Mouse (Mus musculus): ENCODE data around the gene Pitpna.

Gene Pitpna

GRCm38 (mm10) chr11:75563851-75564548 lies 23.9 kb upstream of the Pitpna start:
- DNase-seq (ENCODE audit: low spot score in 2 of 2), result no peak

DNA sequence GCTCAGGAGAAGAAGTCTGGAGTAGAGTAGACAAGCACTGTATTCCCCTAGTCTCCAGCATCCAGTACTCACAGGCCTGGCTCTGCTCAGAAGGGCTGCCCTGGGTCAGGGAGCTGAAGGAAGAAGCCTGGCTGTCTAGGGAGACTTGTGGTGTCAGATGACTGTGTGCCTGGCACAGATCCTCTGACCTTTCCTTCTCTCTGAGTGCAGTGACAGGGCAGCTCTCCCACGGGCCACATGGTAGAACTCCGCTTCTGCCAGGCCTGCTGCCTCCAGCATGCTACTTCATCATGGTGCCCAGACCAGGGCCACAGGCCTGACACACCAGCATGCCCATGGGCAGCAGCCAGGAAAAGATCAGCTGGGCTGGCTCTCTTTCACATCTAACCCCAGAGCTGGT lies 22.0 kb upstream of the Pitpna start:
- DNase-seq (ENCODE audit: low spot score in 2 of 2), result no peak

DNA sequence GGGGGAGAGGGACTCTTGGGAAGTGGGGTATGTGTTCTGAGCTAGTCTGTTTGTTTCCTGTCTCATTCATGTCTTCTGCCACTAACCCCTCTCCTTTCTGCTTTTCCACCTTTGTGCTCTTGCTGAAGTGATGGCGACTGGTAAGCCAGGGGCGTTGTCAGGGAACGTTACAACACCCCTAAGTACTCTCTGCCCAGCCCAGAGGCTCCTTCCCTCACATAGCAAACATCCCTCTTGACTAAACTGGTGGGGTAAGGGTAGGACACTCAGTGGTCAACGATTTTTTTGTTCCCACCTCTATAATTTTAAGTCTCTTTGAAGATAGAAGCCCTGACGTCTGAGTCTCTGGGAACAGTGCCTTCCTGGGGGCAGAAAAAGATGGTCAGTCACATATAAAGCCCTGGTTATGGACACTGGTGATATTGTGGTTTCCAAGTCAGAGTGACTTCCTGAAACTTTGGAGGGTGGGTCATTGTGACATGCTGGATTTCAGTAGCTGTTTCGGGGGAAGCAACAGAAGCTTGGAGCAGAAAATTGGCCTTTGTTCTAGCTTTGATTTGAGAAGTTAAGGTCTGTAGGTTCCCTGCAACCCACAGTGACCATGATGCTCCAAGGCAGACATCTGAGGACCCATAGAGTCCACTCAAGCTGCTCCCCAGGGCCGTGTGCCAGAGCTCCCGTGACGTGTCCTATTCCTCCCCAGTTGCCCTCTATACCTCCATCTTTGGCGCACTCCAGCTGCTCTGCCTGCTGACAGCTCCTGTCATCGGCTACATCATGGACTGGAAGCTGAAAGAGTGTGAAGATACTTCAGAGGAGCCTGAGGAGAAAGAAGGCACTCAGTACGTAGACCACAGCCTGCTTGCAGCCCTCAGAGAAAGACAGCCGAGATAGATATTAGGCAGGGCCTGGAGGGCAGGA lies 21.4 kb upstream of the Pitpna start:
- DNase-seq (ENCODE audit: low spot score in 2 of 2), result no peak

- DNase-seq (ENCODE audit: low spot score in 2 of 2), result no peak
Measured at GRCm38 (mm10) chr11:75567346-75568114, 20.4 kb upstream of the Pitpna start.

GRCm38 (mm10) chr11:75568115-75568511 lies 19.8 kb upstream of the Pitpna start:
- DNase-seq (ENCODE audit: low spot score in 2 of 2), result no peak

DNA sequence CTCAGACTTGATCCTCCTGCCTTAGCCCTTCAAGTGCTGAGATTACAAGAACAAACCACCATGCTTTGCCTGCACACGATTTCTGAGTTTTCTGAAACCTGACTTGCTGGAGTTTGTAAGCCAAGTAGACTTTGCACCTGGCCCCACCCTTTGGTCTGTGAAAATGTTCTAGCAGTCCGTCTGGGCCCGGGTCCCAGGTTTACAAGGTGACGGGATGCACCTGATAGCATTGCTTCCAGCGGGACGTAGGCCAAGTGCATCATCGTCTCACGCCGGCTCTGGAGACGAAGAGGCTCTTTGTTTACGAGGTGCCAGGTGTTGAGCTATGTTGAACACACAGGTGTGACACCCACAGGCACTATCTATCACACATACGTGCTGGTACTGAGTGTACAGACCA lies 18.9 kb upstream of the Pitpna start:
- no peak for DNase-seq (ENCODE audit: low spot score in 2 of 2)

DNA sequence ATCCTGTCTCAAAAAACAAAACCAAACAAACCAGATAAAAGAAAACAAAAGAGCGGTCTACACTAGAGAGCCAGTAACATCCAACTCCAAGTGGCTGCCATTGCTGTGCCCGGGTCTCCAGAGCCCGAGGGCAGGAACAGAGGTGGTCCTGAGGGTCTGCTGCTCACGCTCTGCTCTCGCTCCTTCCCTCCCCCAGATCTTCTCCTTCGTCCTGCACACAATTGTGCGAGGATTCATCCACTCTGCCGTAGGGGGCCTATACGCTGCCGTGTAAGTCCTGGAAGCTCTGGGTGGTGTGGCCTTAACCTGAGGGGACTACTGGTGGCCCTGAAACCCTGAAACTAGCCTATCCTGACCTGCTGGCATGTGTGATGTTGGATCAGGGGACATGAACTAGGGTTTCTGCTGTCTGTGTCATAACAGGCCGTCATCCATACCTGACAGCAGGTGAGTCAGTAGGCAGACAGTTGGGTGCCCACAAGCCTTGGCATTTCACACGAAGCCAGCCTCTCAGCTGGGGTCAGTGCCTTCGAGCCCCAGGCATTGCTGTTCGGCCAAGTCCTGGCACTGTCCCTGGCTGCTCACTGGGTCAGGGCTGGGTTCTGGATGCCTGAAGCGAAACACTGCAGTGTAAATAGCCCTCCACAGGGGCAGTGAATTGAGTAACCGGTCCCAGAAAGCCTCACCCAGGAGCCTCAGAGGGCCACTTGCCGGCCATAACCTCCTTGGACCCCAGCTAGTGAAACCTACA lies 17.3 kb upstream of the Pitpna start:
- no peak for DNase-seq (ENCODE audit: low spot score in 2 of 2)

- DNase-seq (ENCODE audit: low spot score in 2 of 2), result no peak
Measured at GRCm38 (mm10) chr11:75571126-75571990, 16.5 kb upstream of the Pitpna start.

- DNase-seq (ENCODE audit: low spot score in 2 of 2), result no peak
Measured at GRCm38 (mm10) chr11:75572301-75572791, 15.6 kb upstream of the Pitpna start.

DNA sequence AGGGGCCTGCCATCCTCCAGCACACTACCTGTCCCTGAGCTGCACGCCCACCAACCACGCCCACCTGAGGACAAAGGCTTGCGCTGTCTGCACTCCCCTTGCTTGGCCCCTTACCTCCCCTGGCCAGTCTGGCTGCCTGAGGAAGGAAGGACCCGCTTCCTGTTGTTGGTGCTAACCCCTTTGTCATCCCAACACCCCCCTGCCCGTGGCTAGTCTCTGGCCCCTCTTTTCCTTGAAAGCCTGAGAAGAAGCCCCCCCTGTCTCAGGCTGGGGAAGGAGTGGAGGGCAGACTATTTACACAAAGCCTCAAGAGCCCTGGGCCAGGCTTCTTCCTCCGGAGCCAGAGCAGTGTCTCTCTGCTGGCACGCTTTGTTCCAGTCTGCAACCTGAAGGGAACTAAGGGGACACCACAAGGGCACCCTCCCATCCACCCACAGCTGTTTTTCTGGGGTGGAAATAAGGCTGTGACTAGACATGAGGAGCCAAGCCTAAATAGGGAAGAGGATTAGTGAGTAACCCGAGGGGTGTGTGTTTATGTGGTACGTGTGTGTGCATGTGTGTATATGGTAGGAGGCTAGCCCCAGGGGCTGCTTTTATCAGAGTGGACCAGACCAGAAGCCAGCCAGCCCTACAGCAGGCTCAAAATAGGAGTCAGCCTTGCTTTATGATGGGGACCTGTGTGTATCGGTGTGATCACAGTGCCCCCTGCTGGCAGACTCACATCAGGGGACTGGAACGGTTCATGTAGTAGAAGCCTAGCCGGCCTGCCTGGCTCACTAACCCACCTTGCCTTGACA lies 14.8 kb upstream of the Pitpna start:
- peak; percentile 90 to 94 for DNase-seq (ENCODE audit: low spot score in 2 of 2)

DNA sequence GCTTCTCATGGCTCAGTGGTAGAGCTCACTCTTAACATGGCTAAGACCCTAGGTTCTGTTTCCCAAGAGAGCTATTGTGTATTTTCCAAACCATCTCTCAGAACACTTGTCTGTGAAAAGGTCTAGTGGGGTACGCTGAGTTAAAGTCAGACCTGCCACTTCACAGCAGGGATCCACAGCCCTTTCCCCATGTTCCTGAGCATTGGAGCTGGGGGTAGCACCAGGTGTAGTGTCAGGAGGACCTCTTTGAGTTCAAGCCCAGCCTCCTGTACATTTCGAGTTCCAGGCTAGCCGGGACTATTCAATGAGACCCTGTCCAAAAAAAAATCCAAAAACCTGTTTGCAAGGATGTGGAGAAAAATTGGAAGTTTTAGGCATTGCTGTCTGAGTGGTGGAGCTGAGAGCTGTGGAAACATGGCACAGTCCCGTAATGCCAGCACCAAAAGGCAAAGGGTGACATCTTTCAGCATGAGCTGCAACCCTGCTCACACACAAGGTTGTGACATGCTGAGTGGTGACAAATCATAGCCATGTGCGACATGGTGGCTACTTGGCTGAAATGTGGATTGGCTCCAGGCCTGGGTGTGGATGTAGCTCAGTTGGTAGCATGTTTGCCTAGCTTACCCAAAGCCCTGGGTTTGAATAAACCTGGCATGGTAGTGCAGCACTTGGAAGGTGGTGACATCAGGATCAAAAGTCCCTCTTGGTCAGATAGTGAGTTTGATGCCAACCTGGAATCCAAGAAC lies 13.3 kb upstream of the Pitpna start:
- no peak for DNase-seq (ENCODE audit: low spot score in 2 of 2)

DNA sequence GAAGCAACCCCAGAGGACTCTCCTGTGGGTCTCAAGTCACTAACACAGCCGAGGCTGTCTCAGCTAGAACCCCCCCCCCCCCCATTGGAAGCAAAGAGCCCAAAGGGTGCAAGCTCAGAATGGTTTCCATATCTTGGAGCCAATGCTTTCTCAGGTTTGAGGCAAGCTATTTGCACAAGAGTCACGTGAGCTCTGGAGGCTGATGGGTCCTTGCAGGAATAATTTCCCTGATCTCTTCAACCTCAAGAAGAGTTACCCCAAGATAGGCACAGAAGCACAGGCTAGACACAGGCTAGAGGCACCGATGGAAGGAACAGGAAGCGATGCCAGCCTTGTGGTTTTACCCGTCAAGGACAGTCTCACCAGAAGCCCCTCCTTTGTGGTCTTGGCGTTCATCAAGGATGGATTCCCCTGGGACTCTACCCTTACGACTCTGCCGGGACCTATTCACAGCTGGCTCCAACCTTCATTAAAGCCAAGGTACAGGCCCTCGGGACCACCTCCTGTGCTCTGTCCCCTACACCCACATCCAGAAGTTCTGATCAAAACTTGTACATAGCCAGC lies 12.3 kb upstream of the Pitpna start:
- DNase-seq (ENCODE audit: low spot score in 2 of 2), result no peak

DNA sequence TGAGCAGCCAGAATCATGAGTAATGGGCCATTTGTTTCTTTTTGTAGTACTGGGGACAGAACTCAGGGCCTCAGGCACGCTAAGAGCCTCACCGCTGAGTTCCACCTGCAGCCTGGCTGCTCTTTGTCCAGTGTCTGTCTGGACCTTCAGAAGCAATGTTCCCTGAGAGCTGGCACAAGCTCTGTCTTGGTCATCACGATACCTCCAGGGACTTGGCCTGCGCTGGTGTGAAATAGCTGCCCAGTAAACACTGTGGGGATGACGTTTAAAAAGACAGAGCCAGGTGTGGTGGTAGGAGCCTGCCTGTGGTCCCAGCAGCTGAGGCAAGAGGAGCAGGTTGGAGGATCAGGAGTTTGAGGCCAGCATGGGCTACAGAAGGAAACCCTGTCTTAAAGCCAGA lies 9.3 kb upstream of the Pitpna start:
- DNase-seq (ENCODE audit: low spot score in 2 of 2), result no peak

- DNase-seq (ENCODE audit: low spot score in 2 of 2), result no peak
Measured at GRCm38 (mm10) chr11:75581495-75582149, 6.3 kb upstream of the Pitpna start.

GRCm38 (mm10) chr11:75583521-75583920 lies 4.4 kb upstream of the Pitpna start:
- no peak for DNase-seq (ENCODE audit: low spot score in 2 of 2)

DNA sequence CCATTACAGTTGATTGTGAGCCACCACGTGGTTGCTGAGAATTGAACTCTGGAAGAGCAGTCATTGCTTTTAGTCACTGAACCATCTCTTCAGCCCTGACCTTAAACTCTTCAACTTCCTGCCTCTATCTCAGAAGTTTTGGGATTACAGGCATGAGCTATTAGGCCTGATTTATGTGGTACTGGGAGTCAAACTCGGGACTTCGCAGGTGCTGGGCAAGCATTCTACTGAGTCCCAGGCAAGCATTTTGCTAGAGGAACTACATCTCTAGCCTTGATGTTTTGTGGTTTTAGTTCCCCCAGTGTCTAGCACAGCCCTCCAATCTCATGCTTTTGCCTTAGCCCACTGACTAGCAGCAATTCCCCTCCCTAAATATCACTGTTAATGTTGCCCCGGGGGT lies 2.8 kb upstream of the Pitpna start:
- DNase-seq (ENCODE audit: low spot score in 2 of 2), result no peak

DNA sequence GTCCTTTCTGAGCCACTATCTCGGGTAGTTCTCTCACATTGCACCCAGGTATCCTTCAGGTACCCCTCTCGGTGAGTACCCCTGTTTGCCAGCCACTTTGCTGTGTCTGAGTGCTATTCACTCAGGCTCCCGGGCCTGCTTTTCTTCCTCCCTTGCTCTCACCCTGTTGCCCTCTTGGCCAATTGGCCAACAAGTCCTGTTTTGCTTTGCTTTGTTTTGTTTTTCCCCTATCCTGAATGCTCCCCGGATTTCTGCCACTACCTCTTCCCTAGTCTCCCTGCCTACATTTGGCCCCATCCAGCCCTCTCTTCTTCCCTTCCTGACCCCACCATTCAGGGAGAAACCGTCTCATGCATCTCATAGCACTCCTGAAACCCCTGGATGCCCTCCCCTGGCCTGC lies 1.9 kb upstream of the Pitpna start:
- no peak for DNase-seq (ENCODE audit: low spot score in 2 of 2)

- no peak for DNase-seq (ENCODE audit: low spot score in 2 of 2)
Measured at GRCm38 (mm10) chr11:75586963-75587362, 934 bp upstream of the Pitpna start.

Data from frontal cortex, postnatal 36 days (tissue).